ENCODE assay signal across 7 mouse cellular contexts in the genomic region with DNA sequence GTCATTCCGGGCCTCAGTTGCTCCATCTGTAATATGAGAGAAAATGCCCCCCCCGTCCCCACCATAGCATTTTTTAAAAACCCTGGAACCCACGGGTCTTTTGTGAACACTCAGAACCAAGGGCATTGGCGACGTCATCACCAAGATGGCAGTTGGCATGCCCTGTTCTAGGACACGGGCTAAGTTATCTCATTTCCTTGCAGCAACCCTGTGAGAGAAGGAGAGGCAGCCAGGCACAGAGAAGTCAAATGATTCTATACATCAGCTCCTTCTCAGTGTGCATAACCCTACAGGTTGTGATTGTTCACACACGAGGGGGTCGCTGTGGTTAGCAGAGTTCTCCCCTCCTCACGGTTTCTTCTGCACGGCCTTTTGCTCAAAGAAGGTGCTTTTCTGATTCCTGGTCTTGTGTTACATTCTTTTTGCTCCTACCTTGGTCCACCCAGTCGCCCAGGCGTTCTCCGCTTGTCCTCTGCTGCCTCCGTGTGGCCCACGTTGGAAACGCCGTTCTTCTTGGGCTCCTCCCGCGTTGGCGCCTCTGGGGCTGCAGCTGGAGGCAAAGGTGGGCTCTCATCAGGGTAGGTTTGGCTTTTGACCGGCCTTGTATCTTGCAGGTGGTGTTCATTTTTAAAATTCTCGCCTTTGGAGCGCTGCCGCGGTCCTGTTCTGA. TPM values are rescaled to one million over a fixed set of nuclear protein-coding genes. Genes with fewer than 3 reads are reported as not detected.
DNase-seq lines count a peak whose midpoint lies in the region; ATAC-seq and TF ChIP-seq lines count a peak whose summit lies in the region.

No protein-coding gene starts in this region.

- H3K4me1 ChIP-seq in heart, adult 2 months (ENCODE audit: control insufficient read depth, insufficient read depth, low read length) = no peaks in the 10 kb centered on the region
- no peaks in the 10 kb centered on the region for H3K4me1 ChIP-seq in kidney, adult 2 months (ENCODE audit: control insufficient read depth, insufficient read depth, low read length)
- H3K4me1 ChIP-seq in limb, embryonic 10.5 days = peaks cover 11% of the 10 kb centered on the region
- peaks cover 4% of the 10 kb centered on the region for H3K4me1 ChIP-seq in midbrain, embryonic 15.5 days
- no peaks in the 10 kb centered on the region for H3K4me1 ChIP-seq in spleen, adult 2 months (ENCODE audit: control insufficient read depth, insufficient read depth, insufficient read length)

- H3K4me3 ChIP-seq in heart, adult 2 months = no peak overlapping the region
- no peak overlapping the region for H3K4me3 ChIP-seq in kidney, adult 2 months (ENCODE audit: insufficient read depth, low read depth, low read length)
- 0 out of 2 replicates have a peak overlapping the region, but pooled peaks have one; percentile 11 for H3K4me3 ChIP-seq in limb, embryonic 10.5 days
- 0 out of 2 replicates have a peak overlapping the region, but pooled peaks have one; percentile 16 for H3K4me3 ChIP-seq in midbrain, embryonic 15.5 days
- no peak overlapping the region for H3K4me3 ChIP-seq in spleen, adult 2 months (ENCODE audit: extremely low read depth, insufficient read depth, insufficient read length)

- peak; percentile 66; the same call in 1 of the 2 replicates for TF ChIP-seq EP300 in heart, adult 2 months (IDR thresholded peaks at IDR 0.05; ENCODE audit: insufficient read depth, low read depth, low read length)

- WGBS in heart, adult 2 months = 14% methylated on average over 25 of the region's 25 CpGs
- WGBS in kidney, adult 2 months = 15% methylated on average over 25 of the region's 25 CpGs
- 17% methylated on average over 25 of the region's 25 CpGs for WGBS in limb, embryonic 10.5 days
- 17% methylated on average over 25 of the region's 25 CpGs for WGBS in midbrain, embryonic 15.5 days
- WGBS in spleen, adult 2 months = 18% methylated on average over 25 of the region's 25 CpGs

- no peak for TF ChIP-seq POLR2A in heart, adult 2 months (IDR thresholded peaks at IDR 0.05; ENCODE audit: insufficient read depth, low read depth, low read length)
- TF ChIP-seq POLR2A in kidney, adult 2 months (IDR thresholded peaks at IDR 0.05; ENCODE audit: low read depth, low read length) = no peak
- no peak for TF ChIP-seq POLR2A in spleen, adult 2 months (IDR thresholded peaks at IDR 0.05; ENCODE audit: low read depth, low read length)

- H3K36me3 ChIP-seq in heart, adult 2 months (ENCODE audit: control insufficient read depth, insufficient read depth, low read length) = no peaks in the 10 kb centered on the region
- no peaks in the 10 kb centered on the region for H3K36me3 ChIP-seq in kidney, adult 2 months (ENCODE audit: control insufficient read depth, insufficient read depth, low read length)
- no peaks in the 10 kb centered on the region for H3K36me3 ChIP-seq in limb, embryonic 10.5 days
- H3K36me3 ChIP-seq in midbrain, embryonic 15.5 days (replicated peaks) = no peaks in the 10 kb centered on the region
- no peaks in the 10 kb centered on the region for H3K36me3 ChIP-seq in spleen, adult 2 months (ENCODE audit: control insufficient read depth, insufficient read depth, low read length)

- H3K27ac ChIP-seq in heart, adult 2 months = no peak overlapping the region
- no peak overlapping the region for H3K27ac ChIP-seq in kidney, adult 2 months (ENCODE audit: insufficient read depth, low read depth, low read length)
- H3K27ac ChIP-seq in limb, embryonic 10.5 days = no peak overlapping the region
- H3K27ac ChIP-seq in midbrain, embryonic 15.5 days = no peak overlapping the region
- no peak overlapping the region for H3K27ac ChIP-seq in spleen, adult 2 months (ENCODE audit: insufficient read depth, low read length)

- DNase-seq in adrenal gland, adult 8-10 months = peak; percentile 25
- peak; percentile 88 for DNase-seq in embryo, embryonic 11 days
- DNase-seq in heart, adult 2 months = peak; percentile 43 to 80
- peak; percentile 64 for DNase-seq in kidney, adult 2 months
- peak; percentile 94 for DNase-seq in limb, embryonic 10.5 days (ENCODE audit: low spot score)
- peak in 1 of 2 experiments; percentile 38 for DNase-seq in spleen, adult 2 months (ENCODE audit: low read depth in 1 of 2, low spot score in 2 of 2)

- no peaks in the 10 kb centered on the region for H3K79me2 ChIP-seq in heart, adult 2 months (replicated peaks; ENCODE audit: control insufficient read depth, insufficient read depth, low read length)

- H3K27me3 ChIP-seq in heart, adult 2 months (ENCODE audit: control insufficient read depth, insufficient read depth, low read length) = no peaks in the 10 kb centered on the region; the same call in 1 of the 2 replicates
- no peaks in the 10 kb centered on the region for H3K27me3 ChIP-seq in kidney, adult 2 months (replicated peaks; ENCODE audit: control insufficient read depth, insufficient read depth, low read length)
- H3K27me3 ChIP-seq in limb, embryonic 10.5 days (ENCODE audit: low read depth, poor library complexity, severe bottlenecking) = peaks cover 42% of the 10 kb centered on the region
- H3K27me3 ChIP-seq in midbrain, embryonic 15.5 days (replicated peaks) = peaks cover 13% of the 10 kb centered on the region
- H3K27me3 ChIP-seq in spleen, adult 2 months (ENCODE audit: control insufficient read depth, insufficient read depth, low read length) = no peaks in the 10 kb centered on the region; the same call in 1 of the 2 replicates

- H3K4me2 ChIP-seq in midbrain, embryonic 15.5 days = peak overlapping the region; percentile 44

- H3K9ac ChIP-seq in heart, adult 2 months (ENCODE audit: low read depth, low read length) = no peak overlapping the region
- peak overlapping the region; percentile 30; the same call in 1 of the 2 replicates for H3K9ac ChIP-seq in midbrain, embryonic 15.5 days

- intact Hi-C loops in heart, adult 2 months (cut with DNase I) = loop anchor here (1.0 to 5.0 kb wide), 3 partner anchors 263 to 517 kb away; no protein-coding TSS in a partner anchor

- H3K9me3 ChIP-seq in limb, embryonic 10.5 days (replicated peaks) = no peaks in the 10 kb centered on the region
- H3K9me3 ChIP-seq in midbrain, embryonic 15.5 days = no peaks in the 10 kb centered on the region

- peak; percentile 87 for TF ChIP-seq CTCF in heart, adult 2 months (IDR thresholded peaks at IDR 0.05)
- peak; percentile 90 for TF ChIP-seq CTCF in kidney, adult 2 months (conservative IDR thresholded peaks at IDR 0.05; ENCODE audit: insufficient read depth, insufficient read length, low read depth, low read length)
- peak; percentile 80; the same call in 1 of the 2 replicates for TF ChIP-seq CTCF in spleen, adult 2 months (IDR thresholded peaks at IDR 0.05; ENCODE audit: extremely low read depth, insufficient read depth, insufficient read length, insufficient replicate concordance)

- peak; percentile 75 for ATAC-seq in midbrain, embryonic 15.5 days (replicated peaks)

RNA-seq across cellular contexts. Expression of a gene that starts 44.2 kb away (rescaled TPM):
- total RNA-seq in adrenal gland, adult 8-10 months (2022) = under 1 TPM; 0.17 to 0.52 (median 0.34) TPM
- under 1 TPM in 1 of 2 experiments, not detected in 1; 0.09 TPM for total RNA-seq in heart, adult 2 months (2021)
- 0.04 TPM in 1 of 2 replicates, not detected in the other for polyA plus RNA-seq in heart, adult 2 months (2012; rRNA removed)
- polyA plus RNA-seq in kidney, adult 2 months (2012; rRNA removed) = 0.13 and 0.22 TPM in 2 replicates
- polyA plus RNA-seq in limb, embryonic 10.5 days (2016; fragmentation: Nextera tagmentation; extraction: Ambion mirVana) = 0.20 TPM in 2 replicates
- polyA plus RNA-seq in midbrain, embryonic 15.5 days (2015; fragmentation: Nextera tagmentation; extraction: Ambion mirVana) = 1.1 and 1.6 TPM in 2 replicates
- polyA plus RNA-seq in spleen, adult 2 months (2012; rRNA removed) = 0.22 and 0.31 TPM in 2 replicates

Comparison
In these comparisons a context has a peak if more than half of its experiments do, and no peak if none do; other contexts are left out.
1. H3K4me3 ChIP-seq: peak in limb, embryonic 10.5 days (single experiment) and midbrain, embryonic 15.5 days (single experiment); none in heart, adult 2 months (single experiment), kidney, adult 2 months (single experiment) and spleen, adult 2 months (single experiment).
2. Peak in every context shown above with its lines, with median percentiles within 50 percentile points of each other: CTCF ChIP-seq.